In the genomic region with DNA sequence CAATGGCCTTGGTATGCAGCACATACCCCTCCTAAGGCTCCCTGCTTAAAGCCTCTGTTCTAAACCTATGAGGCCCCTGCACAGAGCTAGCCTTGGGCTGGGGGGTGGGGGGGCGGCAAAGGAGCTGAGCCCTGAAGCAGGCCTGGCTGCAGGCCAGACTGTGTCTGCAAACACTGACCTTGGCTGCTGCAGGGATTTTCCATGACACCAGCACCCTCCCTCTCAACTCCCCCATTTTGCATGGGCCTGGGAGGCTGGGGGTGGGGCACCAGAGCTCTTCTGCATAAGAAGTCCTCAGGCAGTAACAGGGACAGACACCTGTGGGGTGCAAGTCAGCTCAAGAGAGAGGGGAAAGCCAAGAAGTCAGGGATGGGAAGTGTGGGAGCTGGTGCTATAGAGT, we compare ENCODE assay signal across 9 mouse cellular contexts. TPM values are rescaled to one million over a fixed set of nuclear protein-coding genes. Genes with fewer than 3 reads are reported as not detected.
DNase-seq lines count a peak whose midpoint lies in the region; ATAC-seq and TF ChIP-seq lines count a peak whose summit lies in the region.
"Had no signal": no experiment of that assay in that cellular context is flagged by ENCODE, and none has a peak within 500 bp of the region (broad histone marks: within the 10 kb centered on the region; RNA-seq: fewer than 3 reads in every experiment).

No protein-coding gene starts in this region.

- no peak overlapping the region for H3K4me2 ChIP-seq in intestine, embryonic 16.5 days (ENCODE audit: low read depth, low read length)
- no peak overlapping the region for H3K4me2 ChIP-seq in lung, postnatal 0 days (replicated peaks; ENCODE audit: low read depth, low read length)
- H3K4me2 ChIP-seq: neural tube, embryonic 12.5 days had no signal

- H3K27me3 ChIP-seq in embryonic facial prominence, embryonic 10.5 days (replicated peaks; ENCODE audit: low read depth, poor library complexity, severe bottlenecking): peaks cover 23% of the 10 kb centered on the region
- no peaks in the 10 kb centered on the region for H3K27me3 ChIP-seq in intestine, embryonic 16.5 days (replicated peaks; ENCODE audit: control insufficient read depth, insufficient read depth, low read length)
- no peaks in the 10 kb centered on the region for H3K27me3 ChIP-seq in lung, postnatal 0 days (replicated peaks; ENCODE audit: insufficient read depth, low read length)
- peaks cover 33% of the 10 kb centered on the region for H3K27me3 ChIP-seq in forebrain, embryonic 10.5 days (ENCODE audit: poor library complexity, severe bottlenecking)

- no peak overlapping the region for H3K4me3 ChIP-seq in gastrocnemius, adult 2 months
- H3K4me3 ChIP-seq in embryonic facial prominence, embryonic 10.5 days: no peak overlapping the region
- H3K4me3 ChIP-seq in intestine, embryonic 16.5 days (ENCODE audit: low read length): no peak overlapping the region
- no peak overlapping the region for H3K4me3 ChIP-seq in lung, postnatal 0 days (ENCODE audit: low read depth, low read length)
- no peak overlapping the region for H3K4me3 ChIP-seq in forebrain, embryonic 10.5 days
- H3K4me3 ChIP-seq: neural tube, embryonic 12.5 days had no signal

- 23% methylated on average over 1 of the region's 1 CpGs for whole genome bisulfite sequencing in embryonic facial prominence, embryonic 10.5 days
- 29% methylated on average over 1 of the region's 1 CpGs for WGBS in intestine, embryonic 16.5 days
- 0% methylated on average over 1 of the region's 1 CpGs for WGBS in lung, postnatal 0 days
- WGBS in forebrain, embryonic 10.5 days: 69% methylated on average over 1 of the region's 1 CpGs

- no peak overlapping the region for H3K9ac ChIP-seq in intestine, embryonic 16.5 days (ENCODE audit: low read depth, low read length)
- H3K9ac ChIP-seq in lung, postnatal 0 days (replicated peaks; ENCODE audit: low read depth): no peak overlapping the region
- H3K9ac ChIP-seq: neural tube, embryonic 12.5 days had no signal

- no peak for TF ChIP-seq CTCF in gastrocnemius, adult 2 months (IDR thresholded peaks at IDR 0.05)
- no peak for TF ChIP-seq CTCF in lung, postnatal 0 days (IDR thresholded peaks at IDR 0.05)

- TF ChIP-seq EP300 in lung, postnatal 0 days (IDR thresholded peaks at IDR 0.05): no peak; the same call in 1 of the 2 replicates

- peaks cover 20% of the 10 kb centered on the region for H3K4me1 ChIP-seq in embryonic facial prominence, embryonic 10.5 days
- H3K4me1 ChIP-seq in intestine, embryonic 16.5 days (ENCODE audit: control insufficient read depth, insufficient read depth, low read length): peaks cover 43% of the 10 kb centered on the region
- peaks cover 30% of the 10 kb centered on the region for H3K4me1 ChIP-seq in lung, postnatal 0 days (ENCODE audit: insufficient read depth, low read depth, low read length)
- H3K4me1 ChIP-seq in forebrain, embryonic 10.5 days: peaks cover 16% of the 10 kb centered on the region; the same call in 1 of the 2 replicates
- H3K4me1 ChIP-seq: neural tube, embryonic 12.5 days had no signal

- intact Hi-C loops in gastrocnemius, adult 2 months (cut with DNase I): no loop called here
- intact Hi-C loops in left cerebral cortex, postnatal 25 days (cut with DNase I): no loop called here

- DNase-seq in gastrocnemius, adult 2 months: peak; percentile 31
- no peak for DNase-seq in gastrocnemius, postnatal 4 days (ENCODE audit: low spot score in 2 of 2)
- DNase-seq in embryonic facial prominence, embryonic 10.5 days (ENCODE audit: low spot score): no peak
- peak; percentile 80 for DNase-seq in lung, postnatal 0 days (ENCODE audit: low spot score)
- DNase-seq in retina, postnatal 1 day: no peak
- no peak for DNase-seq in forebrain, embryonic 10.5 days (ENCODE audit: extremely low spot score, low spot score)
- DNase-seq in left cerebral cortex, postnatal 25 days (ENCODE audit: low spot score in 2 of 2): no peak

- H3K9me3 ChIP-seq in embryonic facial prominence, embryonic 10.5 days: no peaks in the 10 kb centered on the region
- H3K9me3 ChIP-seq in intestine, embryonic 16.5 days (ENCODE audit: control insufficient read depth, low read length): no peaks in the 10 kb centered on the region
- H3K9me3 ChIP-seq in lung, postnatal 0 days (ENCODE audit: low read length): no peaks in the 10 kb centered on the region
- H3K9me3 ChIP-seq in forebrain, embryonic 10.5 days: no peaks in the 10 kb centered on the region
- H3K9me3 ChIP-seq: neural tube, embryonic 12.5 days had no signal

- no peak overlapping the region for H3K27ac ChIP-seq in gastrocnemius, adult 2 months
- 0 out of 2 replicates have a peak overlapping the region, but pooled peaks have one; percentile 30 for H3K27ac ChIP-seq in embryonic facial prominence, embryonic 10.5 days (replicated peaks)
- peak overlapping the region; percentile 60 for H3K27ac ChIP-seq in intestine, embryonic 16.5 days (ENCODE audit: low read length)
- no peak overlapping the region for H3K27ac ChIP-seq in lung, postnatal 0 days (ENCODE audit: low read length)
- no peak overlapping the region for H3K27ac ChIP-seq in forebrain, embryonic 10.5 days
- H3K27ac ChIP-seq: neural tube, embryonic 12.5 days had no signal

- ATAC-seq in intestine, embryonic 16.5 days: peak; percentile 67
- peak; percentile 72 for ATAC-seq in lung, postnatal 0 days

- H3K36me3 ChIP-seq in embryonic facial prominence, embryonic 10.5 days (replicated peaks): no peaks in the 10 kb centered on the region
- H3K36me3 ChIP-seq in intestine, embryonic 16.5 days (ENCODE audit: control insufficient read depth, insufficient read depth, low read length): no peaks in the 10 kb centered on the region
- H3K36me3 ChIP-seq in lung, postnatal 0 days (ENCODE audit: insufficient read depth, low read length): no peaks in the 10 kb centered on the region
- H3K36me3 ChIP-seq in forebrain, embryonic 10.5 days (replicated peaks): no peaks in the 10 kb centered on the region
- H3K36me3 ChIP-seq: neural tube, embryonic 12.5 days had no signal

RNA-seq across cellular contexts. Expression of a gene that starts 26.3 kb away (rescaled TPM):
- total RNA-seq in gastrocnemius, adult 2 months (2021): under 1 TPM; 0.26 to 0.33 TPM
- 1 to 10 TPM; 2.1 to 3.3 TPM for total RNA-seq in gastrocnemius, postnatal 4 days (2021)
- polyA plus RNA-seq in embryonic facial prominence, embryonic 10.5 days (2016; fragmentation: Nextera tagmentation; extraction: Ambion mirVana): 0.26 and 0.35 TPM in 2 replicates
- 8.7 and 12.2 TPM in 2 replicates for polyA plus RNA-seq in intestine, embryonic 16.5 days (2015; fragmentation: Nextera tagmentation; extraction: Ambion mirVana)
- polyA plus RNA-seq in lung, postnatal 0 days (2015; fragmentation: Nextera tagmentation; extraction: Ambion mirVana): 28.6 and 35.7 TPM in 2 replicates
- polyA plus RNA-seq in forebrain, embryonic 10.5 days (2016; fragmentation: Nextera tagmentation; extraction: Ambion mirVana): 0.05 and 0.14 TPM in 2 replicates
- 10 to 100 TPM; 21.3 to 21.6 TPM for total RNA-seq in left cerebral cortex, postnatal 25 days (2021)

RNA-seq across cellular contexts. Expression of a gene that starts 33.5 kb away (rescaled TPM):
- total RNA-seq in gastrocnemius, adult 2 months (2021): 10 to 100 TPM; 12.7 to 14.2 TPM
- 10 to 100 TPM; 15.6 to 15.9 TPM for total RNA-seq in gastrocnemius, postnatal 4 days (2021)
- polyA plus RNA-seq in embryonic facial prominence, embryonic 10.5 days (2016; fragmentation: Nextera tagmentation; extraction: Ambion mirVana): 24.3 and 24.4 TPM in 2 replicates
- 50.2 and 56.3 TPM in 2 replicates for polyA plus RNA-seq in intestine, embryonic 16.5 days (2015; fragmentation: Nextera tagmentation; extraction: Ambion mirVana)
- 30.1 and 34.5 TPM in 2 replicates for polyA plus RNA-seq in lung, postnatal 0 days (2015; fragmentation: Nextera tagmentation; extraction: Ambion mirVana)
- polyA plus RNA-seq in forebrain, embryonic 10.5 days (2016; fragmentation: Nextera tagmentation; extraction: Ambion mirVana): 25.9 and 27.2 TPM in 2 replicates
- total RNA-seq in left cerebral cortex, postnatal 25 days (2021): 10 to 100 TPM; 40.5 to 40.9 TPM

RNA-seq across cellular contexts. Expression of a gene that starts 52.4 kb away (rescaled TPM):
- total RNA-seq in gastrocnemius, adult 2 months (2021): 1 to 10 TPM; 1.2 to 3.6 TPM
- 10 to 100 TPM; 28.7 to 39.2 TPM for total RNA-seq in gastrocnemius, postnatal 4 days (2021)
- 458 and 467 TPM in 2 replicates for polyA plus RNA-seq in embryonic facial prominence, embryonic 10.5 days (2016; fragmentation: Nextera tagmentation; extraction: Ambion mirVana)
- 166 and 186 TPM in 2 replicates for polyA plus RNA-seq in intestine, embryonic 16.5 days (2015; fragmentation: Nextera tagmentation; extraction: Ambion mirVana)
- 24.4 and 25.5 TPM in 2 replicates for polyA plus RNA-seq in lung, postnatal 0 days (2015; fragmentation: Nextera tagmentation; extraction: Ambion mirVana)
- 439 and 473 TPM in 2 replicates for polyA plus RNA-seq in forebrain, embryonic 10.5 days (2016; fragmentation: Nextera tagmentation; extraction: Ambion mirVana)
- total RNA-seq in left cerebral cortex, postnatal 25 days (2021): 1 to 10 TPM; 6.7 to 8.0 TPM

Comparison
In these comparisons a context has a peak if more than half of its experiments do, and no peak if none do; other contexts are left out.
1. DNase-seq: peak in gastrocnemius, adult 2 months (single experiment) and lung, postnatal 0 days (single experiment); none in gastrocnemius, postnatal 4 days (0 of 2), embryonic facial prominence, embryonic 10.5 days (single experiment), retina, postnatal 1 day (single experiment), forebrain, embryonic 10.5 days (single experiment) and left cerebral cortex, postnatal 25 days (0 of 2).
2. H3K27ac ChIP-seq: peak in embryonic facial prominence, embryonic 10.5 days (single experiment) and intestine, embryonic 16.5 days (single experiment); none in gastrocnemius, adult 2 months (single experiment), lung, postnatal 0 days (single experiment) and forebrain, embryonic 10.5 days (single experiment).